Mouse (Mus musculus): Measurements from ENCODE around the gene 0610010F05Rik. TPM values are rescaled to one million over a fixed set of nuclear protein-coding genes. Genes with fewer than 3 reads are reported as not detected.

The 0610010F05Rik gene
- polyA plus RNA-seq, 1 experiment = 3.1 TPM

- TF ChIP-seq POLR2A (IDR thresholded peaks at IDR 0.05; ENCODE audit: insufficient read length, low read depth) (no peak), MYOG (IDR thresholded peaks at IDR 0.05; ENCODE audit: control insufficient read depth in 1 of 3, insufficient read depth in 1 of 3, insufficient read length in 2 of 3, low read depth in 2 of 3) (no peak), E2F4 (IDR thresholded peaks at IDR 0.05; ENCODE audit: insufficient read depth) (no peak), SRF (IDR thresholded peaks at IDR 0.05; ENCODE audit: control insufficient read depth, insufficient read length, low read depth) (no peak), REST (IDR thresholded peaks at IDR 0.05; ENCODE audit: insufficient read depth, insufficient read length) (no peak), MAX (IDR thresholded peaks at IDR 0.05; ENCODE audit: low read depth) (no peak), TCF12 (IDR thresholded peaks at IDR 0.05; ENCODE audit: insufficient read depth, poor library complexity, severe bottlenecking) (no peak), TCF3 (IDR thresholded peaks at IDR 0.05; ENCODE audit: insufficient read length, low read depth) (no peak), USF1 (IDR thresholded peaks at IDR 0.05; ENCODE audit: low read depth) (no peak), POLR2AphosphoS2 (IDR thresholded peaks at IDR 0.05; ENCODE audit: insufficient read length, low read depth) (no peak)
- Histone ChIP-seq H3ac (ENCODE audit: control insufficient read depth, insufficient read length) (no peak overlapping the region), H3K4me3 (no peak overlapping the region), H3K79me2 (ENCODE audit: control insufficient read depth, insufficient read depth) (peaks cover 24% of the 10 kb centered on the region), H3K36me3 (ENCODE audit: control insufficient read depth, insufficient read depth) (peaks cover 16% of the 10 kb centered on the region), H3K4me2 (ENCODE audit: low read depth) (no peak overlapping the region), H3K27me3 (ENCODE audit: control insufficient read depth, insufficient read depth, insufficient read length) (no peaks in the 10 kb centered on the region)
These were observed 20.2 kb upstream of the 0610010F05Rik start for GRCm38 (mm10) chr11:23653666-23654065.

GRCm38 (mm10) chr11:23647835-23648234 lies 14.4 kb upstream of the 0610010F05Rik start:
- H3K4me2 ChIP-seq (ENCODE audit: low read depth) = no peak overlapping the region
- no peaks in the 10 kb centered on the region for H3K79me2 ChIP-seq (ENCODE audit: control insufficient read depth, insufficient read depth)
- no peak overlapping the region for H3ac ChIP-seq (ENCODE audit: control insufficient read depth, insufficient read length)
- H3K36me3 ChIP-seq (ENCODE audit: control insufficient read depth, insufficient read depth) = peaks cover 32% of the 10 kb centered on the region
- no peak overlapping the region for H3K4me3 ChIP-seq
- H3K27me3 ChIP-seq (ENCODE audit: control insufficient read depth, insufficient read depth, insufficient read length) = no peaks in the 10 kb centered on the region
- TF ChIP-seq CEBPB (IDR thresholded peaks at IDR 0.05; ENCODE audit: insufficient read depth, poor library complexity, severe bottlenecking) (no peak), MYOG (IDR thresholded peaks at IDR 0.05; ENCODE audit: control insufficient read depth in 1 of 3, insufficient read depth in 1 of 3, insufficient read length in 2 of 3, low read depth in 2 of 3) (no peak), USF1 (IDR thresholded peaks at IDR 0.05; ENCODE audit: low read depth) (no peak), REST (IDR thresholded peaks at IDR 0.05; ENCODE audit: insufficient read depth, insufficient read length) (no peak), SRF (IDR thresholded peaks at IDR 0.05; ENCODE audit: control insufficient read depth, insufficient read length, low read depth) (no peak), TCF12 (IDR thresholded peaks at IDR 0.05; ENCODE audit: insufficient read depth, poor library complexity, severe bottlenecking) (no peak), E2F4 (IDR thresholded peaks at IDR 0.05; ENCODE audit: insufficient read depth) (no peak), MYOD1 (IDR thresholded peaks at IDR 0.05; ENCODE audit: control insufficient read depth in 1 of 3, insufficient read length in 2 of 3, low read depth in 2 of 3) (no peak)

DNA sequence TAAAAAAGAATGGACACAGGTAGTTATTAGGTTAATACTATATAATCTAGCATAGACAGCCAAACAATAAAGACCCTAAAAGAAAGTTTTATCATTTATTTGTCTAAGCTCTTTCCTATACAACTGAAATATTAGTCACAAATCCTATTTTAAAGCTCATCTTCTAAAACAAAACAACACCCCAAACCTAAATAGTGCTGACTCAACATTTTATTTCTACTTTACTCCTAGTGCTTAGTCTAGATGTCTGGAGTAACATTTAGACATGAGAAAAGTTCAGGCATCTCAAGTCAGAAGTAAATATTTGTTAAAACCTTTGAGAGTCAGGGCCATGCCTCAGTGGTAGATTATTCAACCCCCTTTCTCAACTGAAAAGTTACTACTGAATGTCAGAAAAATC lies 14.0 kb upstream of the 0610010F05Rik start:
- Histone ChIP-seq H3K79me2 (ENCODE audit: control insufficient read depth, insufficient read depth) (no peaks in the 10 kb centered on the region), H3K4me3 (no peak overlapping the region), H3K36me3 (ENCODE audit: control insufficient read depth, insufficient read depth) (peaks cover 34% of the 10 kb centered on the region), H3ac (ENCODE audit: control insufficient read depth, insufficient read length) (no peak overlapping the region), H3K27me3 (ENCODE audit: control insufficient read depth, insufficient read depth, insufficient read length) (no peaks in the 10 kb centered on the region), H3K4me2 (ENCODE audit: low read depth) (no peak overlapping the region)
- no peak for TF ChIP-seq MYOG (IDR thresholded peaks at IDR 0.05; ENCODE audit: control insufficient read depth in 1 of 3, insufficient read depth in 1 of 3, insufficient read length in 2 of 3, low read depth in 2 of 3)
- no peak for TF ChIP-seq POLR2AphosphoS2 (IDR thresholded peaks at IDR 0.05; ENCODE audit: insufficient read length, low read depth)
- no peak for TF ChIP-seq E2F4 (IDR thresholded peaks at IDR 0.05; ENCODE audit: insufficient read depth)
- TF ChIP-seq REST (IDR thresholded peaks at IDR 0.05; ENCODE audit: insufficient read depth, insufficient read length) = no peak
- no peak for TF ChIP-seq MAX (IDR thresholded peaks at IDR 0.05; ENCODE audit: low read depth)
- no peak for TF ChIP-seq USF1 (IDR thresholded peaks at IDR 0.05; ENCODE audit: low read depth)
- TF ChIP-seq TCF12 (IDR thresholded peaks at IDR 0.05; ENCODE audit: insufficient read depth, poor library complexity, severe bottlenecking) = no peak
- no peak for TF ChIP-seq TCF3 (IDR thresholded peaks at IDR 0.05; ENCODE audit: insufficient read length, low read depth)
- no peak for TF ChIP-seq MYOD1 (IDR thresholded peaks at IDR 0.05; ENCODE audit: control insufficient read depth in 1 of 3, insufficient read length in 2 of 3, low read depth in 2 of 3)

DNA sequence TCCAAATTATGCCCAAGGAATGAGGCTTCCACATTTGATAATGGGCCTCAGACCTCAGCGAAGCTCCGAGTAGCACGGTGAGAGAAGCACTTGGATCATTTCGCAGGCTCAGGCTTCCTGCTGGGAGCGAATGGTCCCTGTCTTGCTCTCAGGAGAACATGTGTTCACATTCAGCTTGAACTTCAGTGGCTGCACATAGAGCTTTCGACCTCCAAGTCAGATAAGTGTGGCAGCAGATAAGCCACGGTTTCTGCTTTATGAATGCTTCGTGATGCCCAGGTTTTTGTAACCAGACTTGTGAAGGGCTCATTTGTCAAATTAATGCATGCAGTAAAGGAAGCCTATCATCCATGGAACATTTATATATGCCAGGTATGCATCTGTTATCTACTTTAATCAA lies 1.1 kb upstream of the 0610010F05Rik start:
- Histone ChIP-seq H3K4me3 (no peak overlapping the region), H3K36me3 (ENCODE audit: control insufficient read depth, insufficient read depth) (peaks cover 3% of the 10 kb centered on the region), H3K27me3 (ENCODE audit: control insufficient read depth, insufficient read depth, insufficient read length) (no peaks in the 10 kb centered on the region), H3K4me2 (ENCODE audit: low read depth) (no peak overlapping the region), H3K79me2 (ENCODE audit: control insufficient read depth, insufficient read depth) (no peaks in the 10 kb centered on the region), H3ac (ENCODE audit: control insufficient read depth, insufficient read length) (no peak overlapping the region)
- TF ChIP-seq POLR2AphosphoS2 (IDR thresholded peaks at IDR 0.05; ENCODE audit: insufficient read length, low read depth) (peak; percentile 42), E2F4 (IDR thresholded peaks at IDR 0.05; ENCODE audit: insufficient read depth) (no peak)

DNA sequence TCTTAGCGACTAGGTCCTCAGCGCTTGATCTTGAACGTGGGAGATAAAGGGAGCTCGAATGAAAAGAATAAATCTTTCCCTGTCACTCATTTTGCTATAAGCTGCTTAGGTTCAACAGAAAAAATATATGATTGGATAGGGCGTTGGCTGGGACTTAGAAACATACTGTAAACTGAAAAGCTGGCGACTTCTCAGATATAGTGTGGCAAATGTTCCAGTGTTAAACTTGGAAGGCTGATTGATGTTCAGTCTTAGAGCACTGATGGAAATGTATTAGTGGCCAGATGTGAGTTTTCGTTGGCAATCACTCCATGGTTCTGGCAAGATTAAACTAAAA lies 408 bp upstream of the 0610010F05Rik start:
- H3K4me3 ChIP-seq = peak overlapping the region; percentile 34
- peak overlapping the region; percentile 88 for H3K4me2 ChIP-seq (ENCODE audit: low read depth)
- H3K27me3 ChIP-seq (ENCODE audit: control insufficient read depth, insufficient read depth, insufficient read length) = no peaks in the 10 kb centered on the region
- TF ChIP-seq USF1 (IDR thresholded peaks at IDR 0.05; ENCODE audit: low read depth) (no peak), MYOG (IDR thresholded peaks at IDR 0.05; ENCODE audit: control insufficient read depth in 1 of 3, insufficient read depth in 1 of 3, insufficient read length in 2 of 3, low read depth in 2 of 3) (no peak), E2F4 (IDR thresholded peaks at IDR 0.05; ENCODE audit: insufficient read depth) (no peak), MAX (IDR thresholded peaks at IDR 0.05; ENCODE audit: low read depth) (no peak), TCF12 (IDR thresholded peaks at IDR 0.05; ENCODE audit: insufficient read depth, poor library complexity, severe bottlenecking) (no peak), REST (IDR thresholded peaks at IDR 0.05; ENCODE audit: insufficient read depth, insufficient read length) (no peak), MYOD1 (IDR thresholded peaks at IDR 0.05; ENCODE audit: control insufficient read depth in 1 of 3, insufficient read length in 2 of 3, low read depth in 2 of 3) (no peak), POLR2AphosphoS2 (IDR thresholded peaks at IDR 0.05; ENCODE audit: insufficient read length, low read depth) (no peak), TCF3 (IDR thresholded peaks at IDR 0.05; ENCODE audit: insufficient read length, low read depth) (no peak), POLR2A (IDR thresholded peaks at IDR 0.05; ENCODE audit: insufficient read length, low read depth) (no peak), SRF (IDR thresholded peaks at IDR 0.05; ENCODE audit: control insufficient read depth, insufficient read length, low read depth) (no peak), CEBPB (IDR thresholded peaks at IDR 0.05; ENCODE audit: insufficient read depth, poor library complexity, severe bottlenecking) (no peak)
- no peaks in the 10 kb centered on the region for H3K36me3 ChIP-seq (ENCODE audit: control insufficient read depth, insufficient read depth)
- H3K79me2 ChIP-seq (ENCODE audit: control insufficient read depth, insufficient read depth) = no peaks in the 10 kb centered on the region
- H3ac ChIP-seq (ENCODE audit: control insufficient read depth, insufficient read length) = peak overlapping the region; percentile 79
